Mouse (Mus musculus) erythroblast, embryonic 14.5 days (primary cell): ENCODE data around the gene Clcc1.

Source experiments
- GATA1 ChIP-seq: IDR thresholded peaks from 2 replicates; pipeline ENCODE4 v1.6.1; 2012; ENCODE audit warnings: low read length, inconsistent platforms, mixed read lengths
- TAL1 ChIP-seq: IDR thresholded peaks from 3 replicates; pipeline ENCODE4 v1.6.1; 2012; ENCODE audit warnings: low read length, inconsistent platforms, mixed read lengths

- TF ChIP-seq TAL1 (no peak), GATA1 (no peak)
Measured at GRCm38 (mm10) chr3:108719357-108719756, 65.6 kb downstream of the Clcc1 start.
